Mouse (Mus musculus) CH12.LX (cell line): ENCODE measurements around the gene Mrpl23. TPM values are rescaled to one million over a fixed set of nuclear protein-coding genes. Genes with fewer than 3 reads are reported as not detected.

ENCODE experiments used
- DNase-seq: peaks from one replicate; pipeline ENCODE4 v3.0.0-alpha.2; 2013; ENCODE audit errors: extremely low read depth
- H3K27ac ChIP-seq: 2 replicates; pipeline ENCODE4 v1.5.1; 2012; ENCODE audit warnings: low read depth, mild to moderate bottlenecking, control low read depth, moderate library complexity; ENCODE audit not compliant: insufficient read depth
- H3K27me3 ChIP-seq: replicated peaks from 2 replicates; pipeline ENCODE3; 2012; ENCODE audit warnings: inconsistent platforms
- H3K36me3 ChIP-seq, 2 experiments: replicated peaks in 1 of 2; 2 replicates each; pipeline versions ENCODE3 to v1.6.1; 2012; ENCODE audit warnings: inconsistent platforms in 1 of 2, low read length in 1 of 2, mild to moderate bottlenecking in 1 of 2, mixed read lengths in 1 of 2, moderate library complexity in 1 of 2; ENCODE audit not compliant: control insufficient read depth in 1 of 2, insufficient read depth in 1 of 2
- H3K4me1 ChIP-seq, 2 experiments: 2 replicates each; pipeline ENCODE4 v1.6.1; 2012; ENCODE audit warnings: inconsistent platforms in 1 of 2, moderate library complexity in 1 of 2; ENCODE audit not compliant: insufficient read depth in 2 of 2, control insufficient read depth in 1 of 2
- H3K4me2 ChIP-seq: 2 replicates; pipeline ENCODE4 v1.6.1; 2012; ENCODE audit warnings: low read depth, mild to moderate bottlenecking, control low read depth; ENCODE audit not compliant: poor library complexity, insufficient read depth, severe bottlenecking
- H3K4me3 ChIP-seq, 3 experiments: fragments of 150-350 bp in 1 of 3; sonication (generic) in 1 of 3; replicated peaks in 1 of 3; 2 replicates each; pipeline versions ENCODE3 to v1.5.1; 2011 to 2012; ENCODE audit warnings: low read depth in 2 of 3, low read length in 2 of 3, mild to moderate bottlenecking in 2 of 3, moderate library complexity in 2 of 3, control low read depth in 1 of 3, improper control_type of control experiment in 1 of 3, inconsistent platforms in 1 of 3, mixed read lengths in 1 of 3; ENCODE audit not compliant: poor library complexity in 1 of 3
- H3K79me2 ChIP-seq: replicated peaks from 2 replicates; pipeline ENCODE4 v1.6.1; 2012; ENCODE audit warnings: mild to moderate bottlenecking, moderate library complexity; ENCODE audit not compliant: control insufficient read depth, poor library complexity, insufficient read depth, severe bottlenecking; ENCODE audit errors: extremely low read depth
- H3K9ac ChIP-seq: 2 replicates; pipeline ENCODE4 v1.6.1; 2012; ENCODE audit warnings: low read depth, mild to moderate bottlenecking, control low read depth, moderate library complexity; ENCODE audit not compliant: insufficient read depth
- H3K9me3 ChIP-seq: replicated peaks from 2 replicates; pipeline ENCODE3; 2012; ENCODE audit warnings: low read length, inconsistent platforms, mixed read lengths
- CHD1 ChIP-seq: IDR thresholded peaks from 2 replicates; pipeline ENCODE4 v1.6.1; 2012; ENCODE audit warnings: low read depth, low read length, improper control_type of control experiment, inconsistent platforms
- CTCF ChIP-seq, 2 experiments: IDR thresholded peaks in 1 of 2; conservative IDR thresholded peaks in 1 of 2; 2 replicates each; pipeline ENCODE4 v1.5.1; 2011 to 2012; ENCODE audit warnings: low read depth in 2 of 2, low read length in 2 of 2, improper control_type of control experiment in 1 of 2, inconsistent platforms in 1 of 2, mild to moderate bottlenecking in 1 of 2, moderate library complexity in 1 of 2
- ELF1 ChIP-seq: IDR thresholded peaks from 2 replicates; pipeline ENCODE4 v1.6.1; 2014; ENCODE audit warnings: low read depth, mild to moderate bottlenecking, inconsistent platforms, low read length, improper control_type of control experiment
- EP300 ChIP-seq: IDR thresholded peaks from 2 replicates; pipeline ENCODE4 v1.6.1; 2011; ENCODE audit warnings: low read length, improper control_type of control experiment
- IRF4 ChIP-seq: IDR thresholded peaks from 2 replicates; pipeline ENCODE4 v1.6.1; 2014; ENCODE audit warnings: low read depth, mild to moderate bottlenecking, inconsistent platforms, low read length, improper control_type of control experiment
- JUN ChIP-seq: IDR thresholded peaks from 2 replicates; pipeline ENCODE4 v1.6.1; 2011; ENCODE audit warnings: low read depth, mild to moderate bottlenecking, low read length, improper control_type of control experiment, moderate library complexity; ENCODE audit not compliant: insufficient read depth
- MAZ ChIP-seq: IDR thresholded peaks from 2 replicates; pipeline ENCODE4 v1.6.1; 2012; ENCODE audit warnings: low read depth, mild to moderate bottlenecking, inconsistent platforms, low read length, improper control_type of control experiment, moderate library complexity
- MEF2A ChIP-seq: IDR thresholded peaks from 2 replicates; pipeline ENCODE4 v1.6.1; 2014; ENCODE audit warnings: low read depth, mild to moderate bottlenecking, inconsistent platforms, low read length, improper control_type of control experiment, borderline replicate concordance
- NELFE ChIP-seq: IDR thresholded peaks from 2 replicates; pipeline ENCODE4 v1.6.1; 2011; ENCODE audit warnings: low read depth, low read length, improper control_type of control experiment
- PAX5 ChIP-seq: IDR thresholded peaks from 2 replicates; pipeline ENCODE4 v1.6.1; 2012; ENCODE audit warnings: low read length, inconsistent platforms, mixed read lengths
- POLR2A ChIP-seq: IDR thresholded peaks from 2 replicates; pipeline ENCODE4 v1.6.1; 2011; ENCODE audit warnings: low read depth, mild to moderate bottlenecking, improper control_type of control experiment, low read length
- RAD21 ChIP-seq: IDR thresholded peaks from 2 replicates; pipeline ENCODE4 v1.6.1; 2011; ENCODE audit warnings: low read depth, mild to moderate bottlenecking, low read length, improper control_type of control experiment, moderate library complexity
- SIN3A ChIP-seq: IDR thresholded peaks from 2 replicates; pipeline ENCODE4 v1.6.1; 2012; ENCODE audit warnings: low read length, improper control_type of control experiment, inconsistent platforms
- SMC3 ChIP-seq: IDR thresholded peaks from 2 replicates; pipeline ENCODE4 v1.6.1; 2011; ENCODE audit warnings: low read depth, low read length, improper control_type of control experiment
- UBTF ChIP-seq: IDR thresholded peaks from 2 replicates; pipeline ENCODE4 v1.6.1; 2012; ENCODE audit warnings: low read depth, mild to moderate bottlenecking, inconsistent platforms, low read length, improper control_type of control experiment, moderate library complexity
- USF1 ChIP-seq: IDR thresholded peaks from 2 replicates; pipeline ENCODE4 v1.6.1; 2014; ENCODE audit warnings: low read depth, mild to moderate bottlenecking, inconsistent platforms, low read length, improper control_type of control experiment
- ZKSCAN1 ChIP-seq: IDR thresholded peaks from 2 replicates; pipeline ENCODE4 v1.6.1; 2012; ENCODE audit warnings: low read depth, inconsistent platforms, low read length, improper control_type of control experiment, borderline replicate concordance
- ZNF384 ChIP-seq: IDR thresholded peaks from 2 replicates; pipeline ENCODE4 v1.6.1; 2012; ENCODE audit warnings: low read depth, low read length, improper control_type of control experiment, inconsistent platforms
- dilution Hi-C: fragments of 300-500 bp; cut with MboI; formaldehyde crosslinking; loops from 2 replicates; pipeline ENCODE4 v1.14.3; 2020; ENCODE audit warnings: low sequenced_read_pairs; ENCODE audit not compliant: extremely low pct_unique_long_range_greater_than_20kb, extremely low pct_ligation_motif_present
- in situ Hi-C: fragments of 300-500 bp; cut with MboI; formaldehyde crosslinking; loops from 3 replicates; pipeline ENCODE4 v1.14.3; 2019; ENCODE audit warnings: low sequenced_read_pairs, low pct_ligation_motif_present, low pct_unique_long_range_greater_than_20kb, mixed read lengths
- polyA plus RNA-seq: library from polyadenylated mRNA; unstranded; fragments of >175 nt; gene quantifications from 2 replicates; pipeline ENCODE4 v1.2.1, GENCODE M21; 2012; ENCODE audit warnings: low read depth; ENCODE audit not compliant: insufficient read length
- total RNA-seq, 2 experiments: library from RNA; depleted of rRNA; stranded (reverse); fragments of 300-350 nt in 1 of 2; fragments of >200 nt in 1 of 2; gene quantifications; 2 replicates each; pipeline ENCODE4 v1.2.3; 2012 to 2014

The Mrpl23 gene
- total and polyA plus RNA-seq, 3 experiments = 8.3 to 71.2 (median 70.8) TPM

GRCm38 (mm10) chr7:142579069-142579468 lies 46.6 kb downstream of the Mrpl23 start:
- no peak overlapping the region for H3K4me3 ChIP-seq
- in situ Hi-C loops (no loop called here), dilution Hi-C loops (no loop called here)
- no peaks in the 10 kb centered on the region for H3K36me3 ChIP-seq
- H3K4me1 ChIP-seq = peaks cover 0 to 2% of the 10 kb centered on the region in 2 experiments; a peak in 1 of 4 replicates
- no peak overlapping the region for H3K27ac ChIP-seq
- no peak overlapping the region for H3K9ac ChIP-seq
- TF ChIP-seq CTCF (conservative IDR thresholded peaks at IDR 0.05 in 1 of 2, IDR thresholded peaks at IDR 0.05 in 1 of 2; ENCODE audit: low read depth in 2 of 2, low read length in 2 of 2) (peak in 1 of 2 experiments; percentile 35; a peak in 2 of 4 replicates), ZKSCAN1 (no peak), RAD21 (peak; percentile 18), IRF4 (no peak), USF1 (no peak), JUN (no peak), UBTF (no peak), ZNF384 (no peak), SMC3 (peak; percentile 28), PAX5 (no peak), MAZ (no peak)
- DNase-seq = no peak
- H3K27me3 ChIP-seq = peaks cover 78% of the 10 kb centered on the region
- no peaks in the 10 kb centered on the region for H3K79me2 ChIP-seq
- H3K4me2 ChIP-seq = no peak overlapping the region
- no peaks in the 10 kb centered on the region for H3K9me3 ChIP-seq

- Histone ChIP-seq H3K79me2 (no peaks in the 10 kb centered on the region), H3K27me3 (peaks cover 78% of the 10 kb centered on the region), H3K4me1 (peaks cover 0 to 2% of the 10 kb centered on the region in 2 experiments; a peak in 1 of 4 replicates), H3K9ac (no peak overlapping the region), H3K4me2 (peak overlapping the region; percentile 58; the same call in 1 of the 2 replicates), H3K9me3 (no peaks in the 10 kb centered on the region), H3K4me3 (peak overlapping the region in 1 of 3 experiments; percentile 14), H3K36me3 (no peaks in the 10 kb centered on the region), H3K27ac (no peak overlapping the region)
- DNase-seq = peak; percentile 24
- in situ Hi-C loops = loop anchor here (5.0 kb wide), 2 partner anchors 143 to 243 kb away; no protein-coding TSS in a partner anchor
- dilution Hi-C loops = no loop called here
- TF ChIP-seq ELF1 (no peak), ZNF384 (no peak), SIN3A (no peak), SMC3 (peak; percentile 67), EP300 (no peak), RAD21 (peak; percentile 71), POLR2A (no peak), MAZ (no peak), CTCF (conservative IDR thresholded peaks at IDR 0.05 in 1 of 2, IDR thresholded peaks at IDR 0.05 in 1 of 2; ENCODE audit: low read depth in 2 of 2, low read length in 2 of 2) (peak in 1 of 2 experiments; percentile 75; a peak in 2 of 4 replicates), MEF2A (no peak), NELFE (no peak), CHD1 (no peak)
These were observed 47.8 kb downstream of the Mrpl23 start for GRCm38 (mm10) chr7:142580121-142580879.
